Mouse (Mus musculus) hindbrain, postnatal 0 days (tissue): ENCODE measurements around the gene Eng. TPM values are rescaled to one million over a fixed set of nuclear protein-coding genes. Genes with fewer than 3 reads are reported as not detected.

Experiments used
- ATAC-seq: fragments of 200-750 bp; cut with Nextera tagmentation; 2 replicates; pipeline ENCODE4 v1.8.0; 2017; ENCODE audit warnings: mild to moderate bottlenecking, moderate TSS enrichment, moderate library complexity
- DNase-seq: peaks from one replicate; pipeline ENCODE4 v3.0.0-alpha.2; 2015; ENCODE audit warnings: low spot score
- H3K27ac ChIP-seq: fragments of 300-500 bp; sonication (generic); 2 replicates; pipeline ENCODE4 v1.5.1; 2014; ENCODE audit warnings: mild to moderate bottlenecking
- H3K27me3 ChIP-seq: fragments of 300-500 bp; sonication (generic); 2 replicates; pipeline ENCODE4 v1.6.1; 2014; ENCODE audit warnings: low read length, mixed read lengths; ENCODE audit not compliant: insufficient read depth
- H3K36me3 ChIP-seq: fragments of 300-500 bp; sonication (generic); 2 replicates; pipeline ENCODE4 v1.6.1; 2014; ENCODE audit warnings: low read length, mixed read lengths; ENCODE audit not compliant: insufficient read depth
- H3K4me1 ChIP-seq: fragments of 300-500 bp; sonication (generic); 2 replicates; pipeline ENCODE4 v1.6.1; 2014; ENCODE audit warnings: antibody characterized with exemption, low read length, mixed read lengths; ENCODE audit not compliant: insufficient read depth
- H3K4me2 ChIP-seq: fragments of 300-500 bp; sonication (generic); 2 replicates; pipeline ENCODE4 v1.6.1; 2014; ENCODE audit warnings: low read depth, mild to moderate bottlenecking, low read length, moderate library complexity, mixed read lengths
- H3K4me3 ChIP-seq: fragments of 300-500 bp; sonication (generic); 2 replicates; pipeline ENCODE4 v1.5.1; 2014; ENCODE audit warnings: low read length
- H3K9ac ChIP-seq: fragments of 300-500 bp; sonication (generic); replicated peaks from 2 replicates; pipeline ENCODE4 v1.6.1; 2014; ENCODE audit warnings: mild to moderate bottlenecking, low read length, moderate library complexity, mixed read lengths
- H3K9me3 ChIP-seq: fragments of 300-500 bp; sonication (generic); 2 replicates; pipeline ENCODE4 v1.6.1; 2016; ENCODE audit warnings: low read length, mixed read lengths
- CTCF ChIP-seq: IDR thresholded peaks from 2 replicates; pipeline ENCODE4 v1.5.1; 2016; ENCODE audit warnings: antibody characterized with exemption, control low read depth, low read depth
- WGBS: fragments of 180-500 bp; shearing (Covaris S2); extraction: QIAGEN DNeasy Blood & Tissue Kit; methylation state at CpG from one replicate; pipeline ENCODE4 v1.1.7; 2014; 5-methylcytosine and 5-hydroxymethylcytosine counted together
- polyA plus RNA-seq: library from polyadenylated mRNA; unstranded; fragments of >200 nt; fragmentation: Nextera tagmentation; extraction: Ambion mirVana; gene quantifications from 2 replicates; pipeline ENCODE4 v1.2.1, GENCODE M21; 2015
- total RNA-seq: library from RNA; depleted of rRNA; stranded (reverse); fragments of >200 nt; gene quantifications from 2 replicates; pipeline ENCODE4 v1.2.3, GENCODE M21; 2014

Eng gene
- total and polyA plus RNA-seq, 2 experiments from 2014 or later, result 23.7 TPM

- no peak for TF ChIP-seq CTCF
- Histone ChIP-seq H3K4me1 (peaks cover 17% of the 10 kb centered on the region), H3K27ac (peak overlapping the region; percentile 45; the same call in 1 of the 2 replicates), H3K36me3 (peaks cover 2% of the 10 kb centered on the region; the same call in 1 of the 2 replicates), H3K4me2 (no peak overlapping the region), H3K27me3 (no peaks in the 10 kb centered on the region), H3K9ac (0 out of 2 replicates have a peak overlapping the region, but pooled peaks have one; percentile 5), H3K4me3 (no peak overlapping the region), H3K9me3 (no peaks in the 10 kb centered on the region)
- no peak for DNase-seq
- WGBS, result 77% methylated on average over 4 of the region's 4 CpGs
- no peak for ATAC-seq
Observed at GRCm38 (mm10) chr2:32714987-32715425, 68.6 kb downstream of the Eng start.

GRCm38 (mm10) chr2:32718761-32719160 is 72.4 kb downstream of the Eng start:
- DNase-seq, result peak; percentile 75
- H3K27ac ChIP-seq, result peak overlapping the region; percentile 26; the same call in 1 of the 2 replicates

GRCm38 (mm10) chr2:32720053-32720452 is 73.7 kb downstream of the Eng start:
- WGBS, result 81% methylated on average over 3 of the region's 3 CpGs
- ATAC-seq, result no peak

More at GRCm38 (mm10) chr2:32718761-32719160, 72.4 kb downstream of the Eng start:
- no peaks in the 10 kb centered on the region for H3K36me3 ChIP-seq
- ATAC-seq, result peak; percentile 84
- H3K4me1 ChIP-seq, result peaks cover 5% of the 10 kb centered on the region; the same call in 1 of the 2 replicates
- no peak overlapping the region for H3K9ac ChIP-seq
- TF ChIP-seq CTCF, result no peak
- H3K4me2 ChIP-seq, result no peak overlapping the region
- WGBS, result 23% methylated on average over 9 of the region's 9 CpGs
- no peaks in the 10 kb centered on the region for H3K27me3 ChIP-seq
- no peaks in the 10 kb centered on the region for H3K9me3 ChIP-seq
- no peak overlapping the region for H3K4me3 ChIP-seq

GRCm38 (mm10) chr2:32720681-32721229 is 74.4 kb downstream of the Eng start, which contains the start of gene Sh2d3c:
Gene Sh2d3c, plus strand, starts transcription at chr2:32721055.
- Histone ChIP-seq H3K4me2 (0 out of 2 replicates have a peak within 1 kb of the TSS, but pooled peaks have one; percentile 7), H3K4me3 (no peak within 1 kb of the TSS), H3K9ac (no peak within 1 kb of the TSS), H3K27me3 (no peaks in the 10 kb centered on the region), H3K4me1 (no peaks in the 10 kb centered on the region), H3K27ac (no peak within 1 kb of the TSS), H3K9me3 (no peaks in the 10 kb centered on the region), H3K36me3 (no peaks in the 10 kb centered on the region)
- TF ChIP-seq CTCF, result no peak
- peak; percentile 34 for DNase-seq
- ATAC-seq, result no peak
- WGBS, result 46% methylated on average over 8 of the region's 8 CpGs

More at GRCm38 (mm10) chr2:32720053-32720452, 73.7 kb downstream of the Eng start:
- Histone ChIP-seq H3K4me2 (no peak overlapping the region), H3K36me3 (no peaks in the 10 kb centered on the region), H3K27ac (no peak overlapping the region), H3K9ac (no peak overlapping the region), H3K9me3 (no peaks in the 10 kb centered on the region), H3K4me3 (no peak overlapping the region), H3K4me1 (no peaks in the 10 kb centered on the region), H3K27me3 (no peaks in the 10 kb centered on the region)
- no peak for TF ChIP-seq CTCF
- no peak for DNase-seq

GRCm38 (mm10) chr2:32722046-32722445 is 75.7 kb downstream of the Eng start:
- DNase-seq, result no peak
- Histone ChIP-seq H3K4me1 (peaks cover 1% of the 10 kb centered on the region; the same call in 1 of the 2 replicates), H3K9me3 (no peaks in the 10 kb centered on the region), H3K36me3 (no peaks in the 10 kb centered on the region), H3K27ac (no peak overlapping the region), H3K4me3 (no peak overlapping the region), H3K4me2 (no peak overlapping the region), H3K9ac (no peak overlapping the region), H3K27me3 (no peaks in the 10 kb centered on the region)
- no peak for TF ChIP-seq CTCF
- no peak for ATAC-seq
- WGBS, result 61% methylated on average over 6 of the region's 6 CpGs

DNA sequence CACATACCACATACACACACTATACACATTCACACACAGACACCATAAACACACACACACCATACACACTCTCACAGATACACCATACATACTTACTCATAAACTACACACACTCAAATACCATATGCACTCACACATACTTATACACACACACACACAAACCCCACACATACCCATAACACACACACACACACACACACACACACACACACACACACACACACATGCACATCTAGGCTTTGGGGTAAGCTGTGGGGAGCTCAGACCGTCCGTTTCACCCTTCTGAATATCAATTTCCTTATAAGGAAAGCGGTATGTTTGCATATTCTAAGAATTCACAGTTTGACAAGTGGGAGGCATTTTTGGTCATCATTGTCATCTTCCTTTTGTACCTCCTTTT is 76.2 kb downstream of the Eng start:
- H3K36me3 ChIP-seq, result no peaks in the 10 kb centered on the region
- peaks cover 3% of the 10 kb centered on the region; the same call in 1 of the 2 replicates for H3K4me1 ChIP-seq
- no peaks in the 10 kb centered on the region for H3K27me3 ChIP-seq
- DNase-seq, result no peak
- ATAC-seq, result no peak
- H3K4me2 ChIP-seq, result no peak overlapping the region
- no peaks in the 10 kb centered on the region for H3K9me3 ChIP-seq
- no peak for TF ChIP-seq CTCF
- 69% methylated on average over 3 of the region's 3 CpGs for WGBS
- H3K9ac ChIP-seq, result no peak overlapping the region
- no peak overlapping the region for H3K27ac ChIP-seq
- no peak overlapping the region for H3K4me3 ChIP-seq

DNA sequence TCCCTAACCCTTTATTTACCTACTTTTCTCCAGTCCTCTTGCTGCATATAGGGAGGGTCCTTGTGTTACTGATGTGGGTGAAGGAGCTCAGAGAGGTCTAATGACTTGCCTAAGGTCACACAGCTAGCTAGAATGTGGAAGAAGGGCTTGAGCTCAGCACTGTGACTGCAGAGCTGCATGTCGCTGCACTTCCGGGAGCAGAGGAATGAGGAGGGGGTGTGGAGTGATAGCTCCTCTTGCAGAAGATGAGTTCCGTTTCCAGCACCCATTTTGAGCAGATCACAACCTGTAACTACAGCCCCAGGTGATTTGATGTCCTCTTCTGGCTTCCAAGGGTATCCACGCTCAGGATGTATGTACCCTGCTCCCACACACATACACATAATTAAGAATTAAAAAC is 77.8 kb downstream of the Eng start:
- H3K27me3 ChIP-seq, result no peaks in the 10 kb centered on the region
- H3K9ac ChIP-seq, result no peak overlapping the region
- no peak overlapping the region for H3K4me3 ChIP-seq
- no peaks in the 10 kb centered on the region for H3K9me3 ChIP-seq
- peaks cover 3% of the 10 kb centered on the region; the same call in 1 of the 2 replicates for H3K4me1 ChIP-seq
- WGBS, result 79% methylated on average over 4 of the region's 4 CpGs
- H3K4me2 ChIP-seq, result no peak overlapping the region
- no peaks in the 10 kb centered on the region for H3K36me3 ChIP-seq
- no peak overlapping the region for H3K27ac ChIP-seq
- no peak for DNase-seq
- no peak for TF ChIP-seq CTCF
- ATAC-seq, result no peak
